Mouse (Mus musculus) intestine, embryonic 14.5 days (tissue): ENCODE results near the gene Vmn1r229. TPM values are rescaled to one million over a fixed set of nuclear protein-coding genes. Genes with fewer than 3 reads are reported as not detected.

Source experiments
- ATAC-seq: fragments of 200-750 bp; cut with Nextera tagmentation; replicated peaks from 2 replicates; pipeline ENCODE4 v1.8.0; 2017; ENCODE audit warnings: low read depth, moderate number of reproducible peaks, moderate TSS enrichment, moderate library complexity; ENCODE audit not compliant: low FRiP score, low TSS enrichment
- DNase-seq: peaks from one replicate; pipeline ENCODE4 v3.0.0-alpha.2; 2018; ENCODE audit warnings: low spot score
- H3K27ac ChIP-seq: fragments of 300-500 bp; sonication (generic); 2 replicates; pipeline ENCODE4 v1.5.1; 2014; ENCODE audit warnings: low read depth, mild to moderate bottlenecking, control low read depth
- H3K27me3 ChIP-seq: fragments of 300-500 bp; sonication (generic); replicated peaks from 2 replicates; pipeline ENCODE4 v1.6.1; 2014; ENCODE audit warnings: low read length, control low read depth; ENCODE audit not compliant: control insufficient read depth, insufficient read depth
- H3K36me3 ChIP-seq: fragments of 300-500 bp; sonication (generic); 2 replicates; pipeline ENCODE4 v1.6.1; 2014; ENCODE audit warnings: low read length, control low read depth; ENCODE audit not compliant: control insufficient read depth, insufficient read depth
- H3K4me1 ChIP-seq: fragments of 300-500 bp; sonication (generic); replicated peaks from 2 replicates; pipeline ENCODE4 v1.6.1; 2014; ENCODE audit warnings: low read length, control low read depth, mixed read lengths; ENCODE audit not compliant: control insufficient read depth, insufficient read depth
- H3K4me2 ChIP-seq: fragments of 300-500 bp; sonication (generic); 2 replicates; pipeline ENCODE4 v1.6.1; 2014; ENCODE audit warnings: low read length
- H3K4me3 ChIP-seq: fragments of 300-500 bp; sonication (generic); 2 replicates; pipeline ENCODE4 v1.5.1; 2014; ENCODE audit warnings: low read depth, low read length, control low read depth, mixed read lengths
- H3K9ac ChIP-seq: fragments of 300-500 bp; sonication (generic); 2 replicates; pipeline ENCODE4 v1.6.1; 2014; ENCODE audit warnings: mild to moderate bottlenecking, low read length
- H3K9me3 ChIP-seq: fragments of 300-500 bp; sonication (generic); 2 replicates; pipeline ENCODE4 v1.6.1; 2016; ENCODE audit warnings: low read length, control low read depth; ENCODE audit not compliant: control insufficient read depth
- WGBS: fragments of 180-500 bp; shearing (Covaris S2); extraction: QIAGEN DNeasy Blood & Tissue Kit; methylation state at CpG from one replicate; pipeline ENCODE4 v1.1.7; 2014; 5-methylcytosine and 5-hydroxymethylcytosine counted together
- polyA plus RNA-seq: library from polyadenylated mRNA; unstranded; fragments of >200 nt; fragmentation: Nextera tagmentation; extraction: Ambion mirVana; gene quantifications from 2 replicates; pipeline ENCODE4 v1.2.1, GENCODE M21; 2014

Vmn1r229 gene
- polyA plus RNA-seq, result not detected in 2 replicates

GRCm38 (mm10) chr17:20811255-20811654, at the start of gene Vmn1r229:
Vmn1r229 (plus strand) TSS chr17:20811555.
- H3K36me3 ChIP-seq, result no peaks in the 10 kb centered on the region
- H3K9ac ChIP-seq, result no peak within 1 kb of the TSS
- H3K9me3 ChIP-seq, result no peaks in the 10 kb centered on the region
- no peak within 1 kb of the TSS for H3K4me2 ChIP-seq
- H3K4me1 ChIP-seq, result no peaks in the 10 kb centered on the region
- H3K4me3 ChIP-seq, result no peak within 1 kb of the TSS
- H3K27ac ChIP-seq, result no peak within 1 kb of the TSS
- no peak for ATAC-seq
- H3K27me3 ChIP-seq, result no peaks in the 10 kb centered on the region
- no peak for DNase-seq
- WGBS, result 74% methylated on average over 1 of the region's 1 CpGs

GRCm38 (mm10) chr17:20786057-20786456, 25.3 kb upstream of the Vmn1r229 start, which contains the start of gene Vmn1r228:
Vmn1r228 (minus strand) TSS chr17:20786157.
- ATAC-seq (no peak), DNase-seq (no peak)
- no peak within 1 kb of the TSS for H3K4me2 ChIP-seq
- no peak within 1 kb of the TSS for H3K4me3 ChIP-seq
- no peaks in the 10 kb centered on the region for H3K27me3 ChIP-seq
- H3K27ac ChIP-seq, result no peak within 1 kb of the TSS
- H3K4me1 ChIP-seq, result no peaks in the 10 kb centered on the region
- no peaks in the 10 kb centered on the region for H3K36me3 ChIP-seq
- 0 out of 2 replicates have a peak, but pooled peaks cover 2% of the 10 kb centered on the region for H3K9me3 ChIP-seq
- H3K9ac ChIP-seq, result no peak within 1 kb of the TSS

GRCm38 (mm10) chr17:20840144-20840543, 28.8 kb downstream of the Vmn1r229 start, which contains the start of gene Vmn1r230:
Vmn1r230 (plus strand) TSS chr17:20840444.
- H3K27ac ChIP-seq, result no peak within 1 kb of the TSS
- no peaks in the 10 kb centered on the region for H3K4me1 ChIP-seq
- ATAC-seq (no peak), DNase-seq (no peak)
- no peak within 1 kb of the TSS for H3K4me3 ChIP-seq
- H3K36me3 ChIP-seq, result no peaks in the 10 kb centered on the region
- no peak within 1 kb of the TSS for H3K4me2 ChIP-seq
- no peaks in the 10 kb centered on the region for H3K9me3 ChIP-seq
- H3K9ac ChIP-seq, result no peak within 1 kb of the TSS
- no peaks in the 10 kb centered on the region for H3K27me3 ChIP-seq
- WGBS, result 9% methylated on average over 1 of the region's 1 CpGs

Other genes starting within 250 kb of the Vmn1r229 start
- gene Vmn2r109, start 246.8 kb upstream of the Vmn1r229 start, polyA plus RNA-seq, result not detected in 2 replicates
- 0.03 TPM in 2 replicates for gene Vmn2r110, start 215.1 kb upstream of the Vmn1r229 start, polyA plus RNA-seq
- not detected in 2 replicates for gene Fpr-rs3, start 186.7 kb upstream of the Vmn1r229 start, polyA plus RNA-seq
- gene Vmn1r226, start 128.7 kb upstream of the Vmn1r229 start, polyA plus RNA-seq, result not detected in 2 replicates
- not detected in 2 replicates for gene Vmn1r227, start 81.7 kb upstream of the Vmn1r229 start, polyA plus RNA-seq
- gene Vmn1r228, start 25.4 kb upstream of the Vmn1r229 start, polyA plus RNA-seq, result not detected in 2 replicates
- gene Vmn1r230, start 28.9 kb downstream of the Vmn1r229 start, polyA plus RNA-seq, result not detected in 2 replicates
- gene Vmn1r231, start 93.5 kb downstream of the Vmn1r229 start, polyA plus RNA-seq, result not detected in 2 replicates
- not detected in 2 replicates for gene Vmn1r232, start 108.2 kb downstream of the Vmn1r229 start, polyA plus RNA-seq
- gene Ppp2r1a, start 133.8 kb downstream of the Vmn1r229 start, polyA plus RNA-seq, result 415 and 446 TPM in 2 replicates
- not detected in 2 replicates for gene Vmn1r233, start 184.9 kb downstream of the Vmn1r229 start, polyA plus RNA-seq
- 15.0 and 17.3 TPM in 2 replicates for gene Zfp160, start 197.3 kb downstream of the Vmn1r229 start, polyA plus RNA-seq